Mouse (Mus musculus) limb, embryonic 13.5 days (tissue): ENCODE measurements at regions not wholly inside any gene's neighbourhood (a gene's known extent, or its start where the extent isn't known, plus 50 kb on each side); places are given as distances from the start of the nearest gene placed in this dataset.
"Not testable (repeated sequence)": the region's sequence is repeated elsewhere in the genome, so short reads cannot be mapped to it uniquely, and the experiment has no call there.

Source experiments
- ATAC-seq: fragments of 200-750 bp; cut with Nextera tagmentation; 2 replicates; pipeline ENCODE4 v1.8.0; 2017; ENCODE audit warnings: low read depth, moderate number of reproducible peaks, moderate TSS enrichment; ENCODE audit not compliant: low FRiP score
- H3K27ac ChIP-seq: fragments of 300-500 bp; sonication (generic); 2 replicates; pipeline ENCODE4 v1.5.1; 2015; ENCODE audit warnings: inconsistent platforms, mild to moderate bottlenecking, moderate library complexity
- H3K27me3 ChIP-seq: fragments of 300-500 bp; sonication (generic); 2 replicates; pipeline ENCODE4 v1.6.1; 2015; ENCODE audit warnings: mild to moderate bottlenecking, inconsistent platforms
- H3K36me3 ChIP-seq: fragments of 300-500 bp; sonication (generic); 2 replicates; pipeline ENCODE4 v1.6.1; 2015; ENCODE audit warnings: inconsistent platforms, mild to moderate bottlenecking, moderate library complexity
- H3K4me1 ChIP-seq: fragments of 300-500 bp; sonication (generic); 2 replicates; pipeline ENCODE4 v1.6.1; 2015; ENCODE audit warnings: inconsistent platforms
- H3K4me2 ChIP-seq: fragments of 300-500 bp; sonication (generic); replicated peaks from 2 replicates; pipeline ENCODE4 v1.6.1; 2015; ENCODE audit warnings: inconsistent platforms, mild to moderate bottlenecking, moderate library complexity
- H3K4me3 ChIP-seq: fragments of 300-500 bp; sonication (generic); 2 replicates; pipeline ENCODE4 v1.5.1; 2015; ENCODE audit warnings: moderate library complexity, mild to moderate bottlenecking, inconsistent platforms
- H3K9ac ChIP-seq: fragments of 300-500 bp; sonication (generic); 2 replicates; pipeline ENCODE4 v1.6.1; 2015; ENCODE audit warnings: mild to moderate bottlenecking, inconsistent platforms
- H3K9me3 ChIP-seq: fragments of 300-500 bp; sonication (generic); 2 replicates; pipeline ENCODE4 v1.6.1; 2016; ENCODE audit warnings: inconsistent platforms
- WGBS: fragments of 180-500 bp; shearing (Covaris S2); methylation state at CpG from one replicate; pipeline ENCODE4 v1.1.7; 2015; 5-methylcytosine and 5-hydroxymethylcytosine counted together

GRCm38 (mm10) chr7:73688451-73688850, 51.7 kb upstream of the Fam174b start:
- Histone ChIP-seq H3K4me3 (no peak overlapping the region), H3K4me1 (no peaks in the 10 kb centered on the region), H3K4me2 (no peak overlapping the region), H3K27me3 (no peaks in the 10 kb centered on the region), H3K9me3 (no peaks in the 10 kb centered on the region), H3K36me3 (no peaks in the 10 kb centered on the region), H3K27ac (no peak overlapping the region), H3K9ac (no peak overlapping the region)
- no peak for ATAC-seq
- WGBS, result 87% methylated on average over 7 of the region's 7 CpGs

DNA sequence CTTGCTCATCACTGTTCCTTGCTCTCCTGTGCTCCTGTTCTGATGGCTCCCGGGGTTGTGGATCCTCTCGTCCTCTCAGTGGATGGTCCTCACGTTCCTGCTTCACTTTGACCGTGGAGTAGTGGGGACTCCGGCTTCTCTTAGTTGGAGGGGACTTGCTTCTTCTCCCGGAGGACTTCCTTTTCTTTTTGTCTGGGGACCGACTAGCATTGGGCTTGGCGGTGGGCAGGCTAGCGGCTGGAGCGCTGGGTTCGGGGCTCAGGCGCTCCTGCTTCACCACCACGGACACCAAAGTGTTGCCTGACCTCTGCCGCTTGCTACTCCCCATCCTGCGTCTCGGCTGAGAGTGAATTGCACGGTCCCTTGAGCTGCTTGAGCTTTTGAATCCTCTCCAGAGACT, 53.9 kb upstream of the Fam174b start:
- H3K27me3 ChIP-seq, ATAC-seq, H3K9me3 ChIP-seq, H3K4me2 ChIP-seq, H3K27ac ChIP-seq, H3K4me1 ChIP-seq, H3K9ac ChIP-seq, H3K4me3 ChIP-seq, H3K36me3 ChIP-seq: not testable (repeated sequence)
- 94% methylated on average over 17 of the region's 17 CpGs for WGBS

- no peaks in the 10 kb centered on the region for H3K9me3 ChIP-seq
- H3K36me3 ChIP-seq, result no peaks in the 10 kb centered on the region
- no peak overlapping the region for H3K9ac ChIP-seq
- H3K4me1 ChIP-seq, result no peaks in the 10 kb centered on the region
- no peak for ATAC-seq
- H3K27ac ChIP-seq, result no peak overlapping the region
- no peak overlapping the region for H3K4me3 ChIP-seq
- WGBS, result 80% methylated on average over 5 of the region's 5 CpGs
- H3K4me2 ChIP-seq, result no peak overlapping the region
- no peaks in the 10 kb centered on the region for H3K27me3 ChIP-seq
These were observed 57.3 kb upstream of the Fam174b start for GRCm38 (mm10) chr7:73682756-73683155.

GRCm38 (mm10) chr7:73670598-73670997, 69.5 kb upstream of the Fam174b start:
- no peaks in the 10 kb centered on the region for H3K27me3 ChIP-seq
- H3K9me3 ChIP-seq, result no peaks in the 10 kb centered on the region
- no peak overlapping the region for H3K9ac ChIP-seq
- no peaks in the 10 kb centered on the region for H3K36me3 ChIP-seq
- peaks cover 6% of the 10 kb centered on the region; the same call in 1 of the 2 replicates for H3K4me1 ChIP-seq
- no peak overlapping the region for H3K4me3 ChIP-seq
- H3K4me2 ChIP-seq, result no peak overlapping the region
- no peak for ATAC-seq
- 43% methylated on average over 4 of the region's 4 CpGs for WGBS
- no peak overlapping the region for H3K27ac ChIP-seq

- H3K4me2 ChIP-seq, result no peak overlapping the region
- peaks cover 6% of the 10 kb centered on the region; the same call in 1 of the 2 replicates for H3K4me1 ChIP-seq
- WGBS, result 64% methylated on average over 2 of the region's 2 CpGs
- no peak overlapping the region for H3K4me3 ChIP-seq
- no peak for ATAC-seq
- no peaks in the 10 kb centered on the region for H3K9me3 ChIP-seq
- no peak overlapping the region for H3K27ac ChIP-seq
- no peak overlapping the region for H3K9ac ChIP-seq
- H3K36me3 ChIP-seq, result no peaks in the 10 kb centered on the region
- no peaks in the 10 kb centered on the region for H3K27me3 ChIP-seq
These were observed 71.3 kb upstream of the Fam174b start for GRCm38 (mm10) chr7:73668791-73669190.

- H3K9me3 ChIP-seq, result no peaks in the 10 kb centered on the region
- 67% methylated on average over 14 of the region's 14 CpGs for WGBS
- no peaks in the 10 kb centered on the region for H3K27me3 ChIP-seq
- H3K36me3 ChIP-seq, result no peaks in the 10 kb centered on the region
- no peak; the same call in 1 of the 2 replicates for ATAC-seq
- H3K4me1 ChIP-seq, result peaks cover 6% of the 10 kb centered on the region; the same call in 1 of the 2 replicates
- H3K9ac ChIP-seq, result no peak overlapping the region
- H3K4me3 ChIP-seq, result no peak overlapping the region
- no peak overlapping the region for H3K4me2 ChIP-seq
- no peak overlapping the region; the same call in 1 of the 2 replicates for H3K27ac ChIP-seq
These were observed 73.0 kb upstream of the Fam174b start for GRCm38 (mm10) chr7:73666921-73667675.

- no peak overlapping the region for H3K4me2 ChIP-seq
- 0 out of 2 replicates have a peak, but pooled peaks cover 3% of the 10 kb centered on the region for H3K9me3 ChIP-seq
- peak; percentile 39; the same call in 1 of the 2 replicates for ATAC-seq
- H3K27ac ChIP-seq, result no peak overlapping the region
- no peaks in the 10 kb centered on the region for H3K27me3 ChIP-seq
- no peak overlapping the region for H3K4me3 ChIP-seq
- H3K4me1 ChIP-seq, result peaks cover 6% of the 10 kb centered on the region; the same call in 1 of the 2 replicates
- no peaks in the 10 kb centered on the region for H3K36me3 ChIP-seq
- H3K9ac ChIP-seq, result no peak overlapping the region
- 74% methylated on average over 6 of the region's 6 CpGs for WGBS
These were observed 75.1 kb upstream of the Fam174b start for GRCm38 (mm10) chr7:73664962-73665361.

- no peaks in the 10 kb centered on the region for H3K27me3 ChIP-seq
- 0 out of 2 replicates have a peak, but pooled peaks cover 3% of the 10 kb centered on the region for H3K9me3 ChIP-seq
- H3K4me2 ChIP-seq, result no peak overlapping the region
- WGBS, result 80% methylated on average over 9 of the region's 9 CpGs
- no peaks in the 10 kb centered on the region for H3K36me3 ChIP-seq
- no peak overlapping the region for H3K4me3 ChIP-seq
- 0 out of 2 replicates have a peak, but pooled peaks cover 3% of the 10 kb centered on the region for H3K4me1 ChIP-seq
- no peak overlapping the region for H3K27ac ChIP-seq
- no peak overlapping the region for H3K9ac ChIP-seq
- no peak for ATAC-seq
These were observed 77.6 kb upstream of the Fam174b start for GRCm38 (mm10) chr7:73662536-73662935.

- Histone ChIP-seq H3K27ac (no peak overlapping the region), H3K9ac (no peak overlapping the region), H3K4me3 (no peak overlapping the region), H3K36me3 (no peaks in the 10 kb centered on the region), H3K4me1 (peaks cover 5% of the 10 kb centered on the region; the same call in 1 of the 2 replicates), H3K4me2 (no peak overlapping the region), H3K27me3 (no peaks in the 10 kb centered on the region), H3K9me3 (0 out of 2 replicates have a peak, but pooled peaks cover 3% of the 10 kb centered on the region)
- WGBS, result 81% methylated on average over 3 of the region's 3 CpGs
- no peak for ATAC-seq
These were observed 78.2 kb upstream of the Fam174b start for GRCm38 (mm10) chr7:73661901-73662300.

GRCm38 (mm10) chr7:73659551-73659950, 80.6 kb upstream of the Fam174b start:
- Histone ChIP-seq H3K9ac (no peak overlapping the region), H3K9me3 (0 out of 2 replicates have a peak, but pooled peaks cover 3% of the 10 kb centered on the region), H3K4me2 (no peak overlapping the region), H3K4me1 (peaks cover 5% of the 10 kb centered on the region; the same call in 1 of the 2 replicates), H3K4me3 (no peak overlapping the region), H3K36me3 (no peaks in the 10 kb centered on the region), H3K27me3 (peaks cover 9% of the 10 kb centered on the region), H3K27ac (no peak overlapping the region)
- WGBS, result 60% methylated on average over 5 of the region's 5 CpGs
- no peak for ATAC-seq

DNA sequence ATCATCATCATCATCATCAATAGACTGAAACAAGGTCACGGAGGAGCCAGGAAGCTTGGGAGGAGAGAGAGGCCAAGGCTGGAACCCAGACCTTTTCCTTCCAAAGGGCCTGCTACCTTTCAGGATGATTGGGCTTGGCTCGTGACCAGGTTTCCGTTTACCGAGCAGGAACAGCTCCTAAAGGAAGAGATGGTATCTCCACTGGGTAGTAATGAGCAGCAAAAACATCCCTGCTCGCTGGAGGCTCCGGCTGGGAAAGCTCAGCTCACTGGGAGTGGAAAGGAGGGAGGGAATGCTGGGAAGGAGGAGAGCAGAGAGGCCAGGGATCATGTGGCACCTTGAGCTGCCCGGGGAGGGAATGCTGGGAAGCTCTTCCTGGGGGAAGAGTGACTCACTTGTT, 82.8 kb upstream of the Fam174b start:
- 55% methylated on average over 7 of the region's 7 CpGs for WGBS
- H3K4me3 ChIP-seq, result no peak overlapping the region
- no peak overlapping the region for H3K27ac ChIP-seq
- 0 out of 2 replicates have a peak, but pooled peaks cover 3% of the 10 kb centered on the region for H3K9me3 ChIP-seq
- peaks cover 5% of the 10 kb centered on the region; the same call in 1 of the 2 replicates for H3K4me1 ChIP-seq
- H3K4me2 ChIP-seq, result no peak overlapping the region
- peaks cover 11% of the 10 kb centered on the region for H3K27me3 ChIP-seq
- H3K9ac ChIP-seq, result no peak overlapping the region
- ATAC-seq, result no peak
- no peaks in the 10 kb centered on the region for H3K36me3 ChIP-seq

- not testable (repeated sequence) for H3K4me1 ChIP-seq, H3K9ac ChIP-seq, H3K4me3 ChIP-seq, H3K4me2 ChIP-seq, H3K27ac ChIP-seq, H3K9me3 ChIP-seq, H3K36me3 ChIP-seq, ATAC-seq
- H3K27me3 ChIP-seq, result peaks cover 11% of the 10 kb centered on the region
- 93% methylated on average over 16 of the region's 16 CpGs for WGBS
These were observed 83.7 kb upstream of the Fam174b start for GRCm38 (mm10) chr7:73656424-73656795.
